Mouse (Mus musculus) kidney, postnatal 14 days (tissue): ENCODE data around the gene Gas7.
A peak's percentile ranks its signal among the peaks of the same experiment; 100 is the strongest.

Experiments used
- DNase-seq: peaks from one replicate; pipeline ENCODE4 v3.0.0; 2022; ENCODE audit warnings: mixed read lengths

Gene Gas7

DNA sequence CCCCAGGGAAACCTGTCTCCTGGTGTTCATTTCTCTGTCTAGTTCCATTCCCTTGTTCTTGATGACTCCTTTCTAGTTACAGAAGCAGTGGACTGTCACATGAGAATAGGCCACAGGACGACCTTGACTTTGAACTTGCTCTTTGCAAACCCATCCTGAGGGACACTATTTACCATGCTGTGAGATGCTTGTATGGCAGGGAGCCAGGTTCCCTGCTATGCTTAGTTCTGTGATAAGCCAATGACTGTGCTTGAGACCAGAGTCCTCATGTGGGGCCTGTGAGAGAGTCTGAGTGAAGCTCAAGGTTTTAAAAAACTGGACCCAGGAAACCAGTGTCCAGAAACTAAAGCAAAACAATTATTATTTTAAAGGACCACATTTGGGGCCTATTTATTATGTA is 81.2 kb downstream of the Gas7 start:
- DNase-seq: no peak

DNA sequence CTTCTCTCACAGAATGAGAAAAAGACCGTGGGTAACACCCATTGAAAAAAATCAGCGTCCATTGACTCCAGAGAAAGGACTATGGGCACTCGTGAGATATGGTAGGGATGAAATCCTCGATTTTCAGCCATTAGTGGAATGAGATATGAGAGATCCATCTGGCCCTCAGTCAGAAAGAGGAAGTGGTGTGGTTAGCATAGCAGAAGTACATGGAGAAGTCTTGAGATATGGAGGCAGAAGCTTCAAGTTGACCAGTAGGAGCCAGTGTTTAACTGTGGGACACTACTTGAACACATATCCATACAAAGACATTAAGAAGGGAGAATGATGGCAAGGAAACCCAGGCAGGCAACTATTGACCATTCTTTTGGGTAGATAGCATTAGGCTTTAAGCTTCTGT is 82.1 kb downstream of the Gas7 start:
- no peak for DNase-seq

DNA sequence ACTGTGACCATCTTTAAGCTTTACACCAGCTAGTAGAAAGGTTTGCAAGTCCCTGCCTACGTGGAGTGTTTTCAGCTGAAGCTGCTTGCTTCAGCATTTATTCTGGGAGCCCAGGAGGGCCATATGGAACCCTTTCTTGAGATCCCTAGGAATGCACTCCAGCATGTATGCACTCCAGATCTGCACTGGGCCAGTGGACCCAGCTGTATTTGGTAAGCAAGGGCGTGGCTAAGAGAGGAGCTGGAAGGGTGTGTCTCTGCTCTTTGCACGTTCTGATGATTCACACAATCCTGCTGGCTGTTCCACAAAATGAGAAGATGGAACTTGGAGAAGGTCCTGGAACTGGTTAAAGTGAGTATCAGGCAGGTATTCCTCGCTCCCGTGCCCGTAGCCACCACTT is 83.3 kb downstream of the Gas7 start:
- no peak for DNase-seq

DNA sequence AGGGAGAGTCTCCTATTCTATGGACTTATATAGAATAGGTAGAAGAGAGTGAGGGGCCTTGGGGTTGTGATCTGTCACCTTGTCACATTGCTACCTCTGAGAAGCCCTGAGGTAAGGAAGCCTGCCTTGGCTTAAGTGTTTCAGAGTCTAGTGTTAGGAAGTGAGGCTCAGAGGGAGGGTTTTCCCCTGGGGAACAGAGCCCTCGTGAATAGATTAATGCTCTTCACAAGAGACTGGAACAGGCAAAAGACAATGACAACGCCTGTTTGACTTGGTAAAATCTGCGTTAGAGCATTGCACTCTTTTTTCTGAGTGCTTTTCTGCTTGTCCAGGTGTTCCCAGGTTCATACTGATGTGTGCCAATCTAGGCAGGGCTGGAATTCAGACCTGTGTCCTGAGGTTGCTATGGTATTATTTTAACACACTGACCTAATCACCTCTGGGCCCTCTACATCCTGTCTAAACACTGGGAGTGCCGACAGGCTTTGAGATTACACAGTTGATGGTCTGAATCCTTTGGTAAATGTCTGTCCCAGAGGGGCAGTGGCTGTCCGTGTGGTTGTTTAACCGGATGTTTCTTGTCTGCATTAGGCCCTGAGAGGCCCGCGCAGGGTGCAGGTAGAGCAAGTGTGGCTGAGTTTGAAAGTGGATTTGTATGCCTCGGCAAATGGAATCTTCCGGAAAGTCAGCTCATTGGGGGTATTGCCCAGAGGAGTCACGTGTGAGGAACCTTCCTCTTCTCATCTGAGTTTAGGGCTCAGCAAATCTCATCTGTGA is 89.6 kb downstream of the Gas7 start:
- peak; percentile 19 for DNase-seq

DNA sequence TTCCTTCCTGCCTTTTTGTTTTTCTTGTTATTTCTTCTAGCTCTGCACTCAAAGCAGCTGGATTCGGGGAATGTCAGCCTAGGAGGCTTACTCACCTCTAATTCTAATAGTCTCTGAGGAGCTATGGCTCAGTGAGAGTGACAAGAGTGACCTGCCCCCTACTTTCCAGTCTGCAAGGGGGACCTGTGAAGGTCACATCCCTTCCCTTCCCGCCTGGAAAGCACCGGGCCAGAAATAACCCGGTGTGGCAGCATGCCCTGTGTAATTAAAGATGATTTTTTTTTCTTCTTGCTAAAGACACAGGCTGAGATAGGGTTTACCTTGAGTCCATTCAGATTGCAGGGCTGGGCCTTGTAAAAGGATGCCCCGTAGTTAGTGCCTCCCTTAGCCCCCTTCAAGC is 91.3 kb downstream of the Gas7 start:
- DNase-seq: peak; percentile 20

DNA sequence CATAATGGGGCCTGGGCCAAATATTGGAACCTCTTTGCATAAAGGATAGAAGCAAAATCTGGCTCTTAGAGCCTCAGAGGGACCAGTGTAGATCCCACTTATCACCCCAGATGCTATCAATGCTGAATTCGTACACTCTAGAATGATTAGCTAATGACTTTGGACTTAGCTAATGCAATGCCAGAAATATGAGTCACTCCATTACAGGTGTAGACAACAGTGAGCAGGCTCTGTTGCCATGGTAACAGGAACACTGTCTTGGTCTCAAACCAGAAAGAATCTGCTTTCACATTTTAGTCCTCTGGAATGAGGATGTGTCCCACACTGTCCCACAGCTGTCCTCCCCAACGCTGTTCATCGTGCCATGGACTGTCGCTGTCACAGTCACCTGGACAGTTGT is 94.1 kb downstream of the Gas7 start:
- no peak for DNase-seq

DNA sequence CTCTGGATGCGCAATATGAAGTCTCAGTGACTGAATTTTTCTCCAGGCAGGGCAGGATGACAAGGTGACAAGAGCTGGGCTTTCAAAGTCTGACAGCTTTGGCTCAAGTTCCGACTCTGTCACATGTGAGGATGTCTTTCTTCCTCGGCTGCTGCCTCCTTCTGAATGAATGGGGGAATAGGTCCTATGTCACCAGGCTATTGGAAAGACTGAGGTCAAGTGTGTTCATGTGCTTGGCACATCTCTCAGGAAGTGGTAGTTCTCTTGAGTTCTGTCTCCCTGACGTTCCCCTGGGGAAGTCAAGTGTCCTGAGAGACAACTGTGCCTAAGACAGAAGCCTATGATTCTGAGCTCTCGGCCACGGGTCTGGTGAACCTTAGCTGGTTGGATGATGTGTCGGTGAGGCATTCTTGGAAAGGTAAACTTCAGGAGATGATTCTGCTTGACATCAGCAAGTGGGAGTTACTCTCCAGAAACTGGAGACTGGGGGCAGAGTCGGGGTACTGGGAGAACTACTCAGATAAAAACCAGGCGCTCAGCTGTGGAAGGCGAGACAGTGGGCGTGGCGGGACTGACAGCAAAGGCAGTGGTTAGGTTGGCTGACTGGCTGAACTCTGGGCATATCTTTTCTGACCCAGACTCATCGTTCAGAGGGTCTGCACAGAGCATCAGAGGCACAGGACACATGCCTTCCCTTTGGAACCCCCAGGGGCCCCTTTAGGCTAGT is 94.7 kb downstream of the Gas7 start:
- DNase-seq: peak; percentile 12

DNA sequence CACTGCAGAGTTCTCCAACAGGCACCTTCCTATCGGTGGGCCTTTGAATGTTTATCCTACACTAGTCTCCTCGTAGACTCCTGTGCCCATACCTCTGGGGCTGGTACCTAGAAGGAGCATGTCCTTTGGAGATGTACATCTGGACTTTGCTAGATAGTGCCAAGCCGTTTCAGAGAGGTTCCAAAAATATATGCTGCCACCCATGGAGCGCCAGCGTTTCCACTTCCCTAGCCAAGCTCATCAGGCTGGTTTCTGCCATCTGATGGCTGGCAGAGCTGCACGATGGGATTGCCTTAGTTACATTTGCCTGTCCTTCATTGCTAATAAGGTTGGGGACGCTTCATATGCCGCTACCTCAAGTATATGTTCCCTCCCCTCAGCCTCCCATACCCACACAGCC is 97.2 kb downstream of the Gas7 start:
- DNase-seq: no peak

DNA sequence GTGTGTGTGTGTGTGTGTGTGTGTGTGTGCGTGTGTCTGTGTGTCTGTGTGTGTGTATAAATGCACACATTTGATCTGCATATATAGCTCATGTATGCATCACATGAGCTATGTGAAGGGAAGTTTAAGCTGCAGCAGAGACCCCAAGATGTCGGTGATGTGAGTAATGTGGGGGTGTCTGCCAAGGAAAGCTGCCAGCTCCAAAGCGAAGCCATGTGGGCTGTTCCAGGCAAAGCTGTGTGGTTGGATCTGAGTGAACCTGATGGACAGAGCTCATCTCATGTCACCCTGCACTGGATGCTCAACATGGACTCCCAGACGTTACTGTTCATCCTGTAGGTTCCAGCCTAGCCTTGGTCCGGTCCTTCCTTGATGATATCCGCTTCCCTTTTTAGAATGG is 99.0 kb downstream of the Gas7 start:
- no peak for DNase-seq

DNA sequence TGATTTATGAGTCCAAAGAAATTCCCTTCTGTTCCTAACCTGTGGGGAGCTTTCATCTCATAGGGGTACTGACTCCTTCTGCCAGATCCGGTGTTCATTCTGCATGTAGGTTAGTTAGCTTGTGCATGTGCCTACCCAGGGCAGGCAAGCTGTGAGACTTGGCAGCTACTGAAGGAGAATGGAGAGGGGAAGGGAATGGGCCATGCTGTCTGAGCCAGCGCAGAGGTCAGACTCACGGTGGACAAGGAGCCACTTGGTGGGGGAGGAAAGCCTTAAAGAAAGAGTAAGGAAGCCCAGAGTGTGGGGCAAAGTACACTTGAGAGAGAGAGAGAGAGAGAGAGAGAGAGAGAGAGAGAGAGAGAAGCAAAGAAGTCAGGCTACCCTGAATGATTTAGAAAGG is 101.1 kb downstream of the Gas7 start:
- no peak for DNase-seq

DNA sequence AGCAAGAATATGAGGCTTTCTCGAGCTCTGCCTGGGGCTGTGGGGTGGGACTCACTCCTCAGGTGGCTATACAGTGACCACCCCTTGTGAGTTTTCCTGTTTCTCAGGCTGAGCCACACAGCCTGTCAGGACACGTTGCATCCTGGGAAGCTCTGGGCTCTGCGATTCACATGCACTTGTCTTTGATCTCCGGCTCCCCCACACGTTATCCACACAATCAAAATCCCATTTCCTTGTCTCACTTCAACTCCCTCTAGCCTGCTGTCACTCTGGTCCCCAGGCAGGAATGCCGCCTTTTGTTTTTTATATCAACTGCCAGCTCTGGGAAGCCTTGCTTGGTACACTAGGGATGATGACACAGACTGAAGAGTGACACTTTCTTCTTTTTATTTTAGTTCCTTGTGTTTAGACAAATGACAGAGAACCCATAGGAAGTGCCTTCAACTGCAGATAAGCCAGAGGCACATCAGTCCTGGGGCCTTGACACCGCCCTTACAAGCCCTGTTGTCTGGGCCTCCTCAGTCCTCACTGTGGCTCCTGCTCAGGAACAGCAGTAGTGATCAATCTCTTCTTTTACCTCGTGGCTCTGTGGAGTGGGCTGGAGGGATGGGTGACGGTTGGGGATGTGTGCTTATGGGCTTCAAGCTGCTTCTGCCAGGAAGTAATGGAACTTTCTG is 103.7 kb downstream of the Gas7 start:
- no peak for DNase-seq

DNA sequence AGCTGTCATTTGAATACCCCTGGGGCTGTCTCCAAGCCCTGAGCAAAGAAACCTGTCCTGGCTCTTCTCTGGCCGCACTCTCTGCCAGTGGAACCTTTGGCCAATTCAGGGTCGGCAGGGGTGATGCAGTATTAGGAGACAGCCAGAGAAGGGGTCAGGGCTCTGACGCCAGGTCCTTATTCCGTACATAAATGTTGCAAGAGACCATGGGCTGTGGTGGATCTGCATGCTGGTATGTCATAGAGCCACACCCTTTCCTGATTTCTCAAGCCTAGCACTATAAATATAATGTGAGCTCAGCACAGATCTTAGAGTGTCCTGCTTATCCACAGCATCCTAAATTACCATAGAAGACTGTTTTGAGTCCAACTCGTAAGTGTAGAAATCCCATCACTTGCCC is 104.3 kb downstream of the Gas7 start:
- no peak for DNase-seq

DNA sequence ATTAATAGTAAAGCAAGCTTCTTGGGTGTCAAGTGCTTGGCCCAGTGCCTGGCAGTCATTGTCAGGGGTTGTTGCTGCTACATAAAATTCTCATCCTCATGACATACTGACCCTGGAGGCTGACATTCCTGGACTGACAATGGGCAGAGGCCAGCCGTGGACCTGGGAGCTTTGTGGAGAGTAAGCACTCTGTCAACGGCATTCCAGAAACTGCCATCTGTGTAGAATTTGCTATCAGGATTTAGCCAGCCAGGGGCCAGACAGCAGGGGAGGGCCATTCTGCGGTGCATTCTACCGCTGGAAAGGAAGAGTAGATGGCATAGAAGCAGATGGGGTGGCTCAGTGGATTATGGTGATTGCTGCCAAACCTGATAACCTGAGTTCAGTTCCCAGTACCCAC is 106.4 kb downstream of the Gas7 start:
- no peak for DNase-seq

DNA sequence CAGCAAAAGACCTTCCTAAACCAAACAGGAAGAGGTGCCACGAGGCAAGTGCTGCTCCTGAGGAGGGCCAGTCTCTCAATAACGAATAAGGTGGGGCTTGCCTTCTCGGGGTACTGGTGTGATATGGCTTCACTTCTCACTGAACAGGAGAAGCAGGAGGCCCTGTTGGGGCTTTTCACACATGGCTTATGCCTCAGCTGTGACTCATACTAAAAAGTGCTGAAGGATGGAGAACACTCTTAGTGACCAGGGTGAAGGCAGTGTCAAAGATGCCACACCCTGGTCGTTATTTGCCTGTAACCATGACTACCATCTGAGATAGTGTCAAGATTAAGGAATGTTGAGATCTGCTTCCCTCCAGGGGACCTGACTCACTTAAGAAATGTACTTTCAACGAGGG is 107.9 kb downstream of the Gas7 start:
- no peak for DNase-seq

DNA sequence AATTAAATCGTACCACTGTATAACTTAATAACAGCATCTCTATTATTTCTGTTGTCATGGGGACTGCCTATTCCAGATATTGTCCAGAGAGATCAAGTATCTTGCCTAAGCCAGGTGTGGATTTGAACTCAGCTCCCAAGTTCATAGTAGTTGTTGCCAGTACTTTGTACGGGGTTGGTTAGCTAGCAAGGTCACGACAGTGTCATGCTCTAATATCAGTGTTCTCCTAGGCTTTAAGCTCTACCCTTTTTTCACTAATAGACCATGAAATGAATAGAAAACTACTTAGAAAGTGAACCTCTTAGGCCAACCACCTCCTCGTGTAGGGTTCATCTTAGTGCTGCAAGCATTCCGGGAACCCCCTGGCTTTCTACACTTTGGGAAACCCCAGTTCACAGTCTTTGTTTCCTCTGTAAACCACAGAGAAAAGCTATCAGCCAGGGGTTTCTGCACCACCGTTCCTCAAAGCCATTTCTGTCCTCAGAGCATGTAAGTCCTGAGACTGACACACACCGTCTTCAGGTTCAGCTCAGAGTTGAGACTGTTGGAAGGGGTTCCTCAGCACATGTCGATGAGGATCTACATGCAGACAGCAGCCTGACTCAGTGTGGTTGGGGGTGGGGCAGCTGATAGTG is 108.9 kb downstream of the Gas7 start:
- no peak for DNase-seq

DNA sequence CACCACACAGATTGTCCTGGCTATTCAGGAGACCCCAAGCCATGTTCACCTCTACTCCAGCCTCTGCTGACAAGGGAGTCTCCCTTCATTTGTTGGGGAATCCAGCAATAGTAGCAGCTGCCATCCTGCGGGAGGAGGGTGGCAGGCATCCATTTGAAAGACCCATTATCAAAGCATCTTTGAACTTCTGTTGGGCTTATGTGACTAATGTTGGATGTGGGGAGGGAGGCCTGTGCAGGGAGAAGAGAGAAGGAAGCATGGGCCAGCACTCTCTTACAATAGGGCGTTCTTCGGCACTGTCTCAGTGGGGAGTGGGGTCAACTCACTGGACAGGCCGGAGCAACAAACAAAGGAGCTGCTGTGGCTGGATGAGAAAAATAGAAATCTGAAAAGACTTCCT is 110.3 kb downstream of the Gas7 start:
- no peak for DNase-seq

DNA sequence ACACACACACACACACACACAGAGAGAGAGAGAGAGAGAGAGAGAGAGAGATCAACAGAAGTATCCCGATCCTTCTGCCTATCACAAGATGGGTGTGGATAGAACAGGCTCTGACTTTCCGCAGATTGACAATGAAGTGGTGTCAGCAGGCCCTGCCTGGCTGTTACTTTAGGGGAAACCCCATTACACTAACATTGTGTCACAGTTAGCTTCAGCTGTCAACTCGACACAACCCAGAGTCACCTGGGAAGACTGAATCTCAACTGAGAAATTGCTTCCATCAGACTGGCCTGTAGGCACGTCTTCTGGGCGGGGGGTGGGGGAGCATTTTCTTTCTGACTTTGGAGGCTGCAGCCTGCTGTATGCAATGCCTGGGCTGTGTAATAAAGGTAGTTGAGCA is 111.5 kb downstream of the Gas7 start:
- DNase-seq: no peak

DNA sequence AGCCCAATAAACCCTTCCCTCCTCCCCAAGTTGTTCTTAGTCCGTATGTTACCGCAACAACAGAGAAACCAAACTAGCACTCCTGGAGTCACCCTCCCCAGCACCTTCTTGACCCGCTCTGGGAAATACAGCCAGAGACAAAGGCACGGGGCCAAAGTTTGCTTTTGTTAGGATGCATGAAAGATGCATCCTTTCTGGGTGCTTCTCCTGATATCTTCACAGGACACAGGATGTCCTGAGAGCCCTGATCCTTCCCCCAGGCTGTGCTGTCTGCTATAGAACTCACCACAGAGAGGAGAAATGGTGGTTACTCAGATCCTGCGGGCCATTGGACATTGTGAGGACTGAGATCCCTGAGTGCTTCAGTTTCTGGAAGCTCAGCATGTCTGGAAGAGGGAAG is 111.9 kb downstream of the Gas7 start:
- no peak for DNase-seq

DNA sequence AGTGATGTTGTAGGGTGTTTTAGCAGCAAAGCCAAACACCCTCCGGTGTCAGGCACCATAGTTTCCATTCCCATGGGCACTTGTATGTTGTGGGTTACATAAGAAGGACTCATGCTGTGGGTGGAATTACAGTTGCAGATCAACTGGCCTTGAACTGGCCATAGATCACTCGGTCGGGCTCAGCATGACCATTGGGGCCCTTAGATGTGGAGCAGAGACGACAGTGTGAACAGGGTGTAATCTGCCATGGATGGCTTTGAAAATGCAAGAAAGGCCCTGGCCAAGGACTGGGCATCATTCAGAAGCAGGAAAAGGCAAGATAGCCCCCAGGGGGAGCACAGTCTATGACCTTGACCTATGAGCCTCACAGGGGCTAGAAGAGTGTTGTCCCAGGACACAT is 112.8 kb downstream of the Gas7 start:
- no peak for DNase-seq

DNA sequence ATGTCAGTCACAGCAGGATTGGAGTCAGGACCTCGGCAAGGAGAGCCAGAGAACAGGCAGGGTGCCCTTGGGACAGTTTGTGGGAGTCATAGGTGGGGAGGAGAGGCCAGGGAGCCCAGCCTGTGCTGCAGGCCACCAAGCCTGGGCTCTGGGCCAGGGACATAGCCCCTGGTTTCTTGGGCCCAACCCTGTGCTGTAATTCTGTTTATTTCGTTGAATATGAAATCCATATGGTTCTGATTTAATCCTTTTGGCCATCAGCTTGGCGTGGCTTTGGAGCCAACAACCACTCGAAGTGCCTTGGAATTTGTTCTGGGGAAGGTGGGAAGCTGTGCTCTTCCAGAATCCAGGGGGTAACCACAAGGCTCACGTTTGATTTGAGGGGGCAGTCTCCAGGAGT is 113.6 kb downstream of the Gas7 start:
- DNase-seq: no peak

DNA sequence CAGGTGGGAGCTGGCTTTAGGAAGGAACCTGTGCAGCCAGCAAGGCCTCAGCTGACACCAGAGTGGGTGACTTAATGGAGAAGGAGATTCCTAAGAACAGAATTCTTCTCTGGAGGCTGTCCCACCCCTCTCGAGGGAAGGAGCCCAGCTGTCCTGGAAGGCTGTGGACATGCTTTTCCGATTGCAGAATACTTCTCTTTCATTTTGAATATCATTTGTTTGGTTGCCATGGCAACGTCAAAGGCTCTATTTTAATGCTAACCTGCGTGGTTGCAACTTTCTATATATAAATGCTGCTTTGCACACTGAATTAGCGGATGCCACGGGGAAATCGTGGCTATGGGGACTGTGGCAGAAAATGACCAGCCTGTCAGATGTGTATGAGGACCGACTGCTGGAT is 115.7 kb downstream of the Gas7 start:
- no peak for DNase-seq

DNA sequence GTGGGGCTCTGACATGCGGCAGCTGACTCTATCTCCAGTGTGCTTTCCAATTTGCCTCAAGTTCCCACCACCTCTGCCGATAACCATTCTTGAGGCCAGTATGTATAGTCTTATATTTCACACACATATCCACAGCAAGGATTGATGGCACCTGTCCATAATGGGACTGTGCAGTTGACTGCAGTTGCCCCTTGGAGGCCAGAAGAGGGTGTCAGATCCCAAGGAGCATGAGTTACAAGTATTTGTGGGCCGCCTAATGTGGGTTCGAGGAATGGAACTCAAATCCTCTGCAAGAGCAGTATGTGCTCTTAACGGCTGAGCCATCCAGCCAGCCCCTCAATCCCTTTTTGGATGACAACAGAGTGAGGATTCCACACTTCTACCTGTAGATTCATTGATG is 119.1 kb downstream of the Gas7 start:
- no peak for DNase-seq

DNA sequence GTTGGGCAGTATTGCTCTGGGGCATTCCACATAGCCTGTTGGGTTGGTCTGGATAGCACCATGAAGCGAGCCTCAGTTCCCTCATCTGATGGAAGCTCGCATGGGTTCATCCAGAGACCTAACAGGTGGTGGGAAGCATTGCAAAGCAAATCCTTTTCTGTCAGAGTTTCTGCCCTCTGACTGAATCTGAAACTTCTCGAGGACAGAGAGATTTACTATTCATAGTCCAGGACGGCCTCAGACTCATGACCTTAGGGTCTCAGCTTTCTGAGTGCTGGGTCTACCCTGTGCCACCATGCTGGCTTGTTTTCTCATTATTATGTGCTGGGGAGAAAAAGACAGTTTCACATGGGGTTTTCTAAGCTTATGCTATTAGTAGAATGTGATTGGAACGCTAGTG is 122.2 kb downstream of the Gas7 start:
- DNase-seq: no peak

DNA sequence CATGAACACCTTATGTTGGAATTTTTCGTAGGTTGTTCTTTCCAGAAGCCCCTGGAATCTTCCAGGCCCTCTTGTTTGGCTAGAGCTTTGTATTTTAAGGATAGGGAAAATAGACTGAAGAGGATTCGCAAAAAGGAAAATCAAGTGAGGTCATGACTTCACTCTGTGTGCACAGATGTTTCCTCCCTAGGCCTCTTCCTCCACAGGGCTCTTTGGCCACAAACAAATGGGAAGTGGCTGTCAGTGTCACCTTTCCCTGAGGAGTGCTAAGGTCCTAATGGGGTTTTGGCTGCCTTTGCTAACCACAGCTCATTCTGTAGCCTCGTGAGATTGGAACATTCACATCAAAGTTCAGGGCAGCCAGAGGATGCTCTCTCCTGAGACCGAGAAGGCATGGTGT is 122.8 kb downstream of the Gas7 start:
- peak; percentile 47 for DNase-seq
